Mouse (Mus musculus) spleen, adult 2 months (tissue): ENCODE results near the gene Pklr.

Experiments
- CTCF ChIP-seq: fragments of 200-500 bp; IDR thresholded peaks from 2 replicates; pipeline ENCODE4 v1.5.1; 2011; ENCODE audit warnings: mild to moderate bottlenecking, inconsistent platforms; ENCODE audit not compliant: insufficient read depth, insufficient read length, insufficient replicate concordance; ENCODE audit errors: extremely low read depth
- POLR2A ChIP-seq: fragments of 200-500 bp; IDR thresholded peaks from 2 replicates; pipeline ENCODE4 v1.6.1; 2011; ENCODE audit warnings: low read depth, low read length, inconsistent platforms

- TF ChIP-seq CTCF (no peak), POLR2A (no peak)
These were observed 42.1 kb downstream of the Pklr start for GRCm38 (mm10) chr3:89178107-89178385.
